Mouse (Mus musculus): ENCODE results near the gene Metrn. TPM values are rescaled to one million over a fixed set of nuclear protein-coding genes. Genes with fewer than 3 reads are reported as not detected.

The Metrn gene
- polyA plus RNA-seq, 1 experiment = 33.5 TPM

DNA sequence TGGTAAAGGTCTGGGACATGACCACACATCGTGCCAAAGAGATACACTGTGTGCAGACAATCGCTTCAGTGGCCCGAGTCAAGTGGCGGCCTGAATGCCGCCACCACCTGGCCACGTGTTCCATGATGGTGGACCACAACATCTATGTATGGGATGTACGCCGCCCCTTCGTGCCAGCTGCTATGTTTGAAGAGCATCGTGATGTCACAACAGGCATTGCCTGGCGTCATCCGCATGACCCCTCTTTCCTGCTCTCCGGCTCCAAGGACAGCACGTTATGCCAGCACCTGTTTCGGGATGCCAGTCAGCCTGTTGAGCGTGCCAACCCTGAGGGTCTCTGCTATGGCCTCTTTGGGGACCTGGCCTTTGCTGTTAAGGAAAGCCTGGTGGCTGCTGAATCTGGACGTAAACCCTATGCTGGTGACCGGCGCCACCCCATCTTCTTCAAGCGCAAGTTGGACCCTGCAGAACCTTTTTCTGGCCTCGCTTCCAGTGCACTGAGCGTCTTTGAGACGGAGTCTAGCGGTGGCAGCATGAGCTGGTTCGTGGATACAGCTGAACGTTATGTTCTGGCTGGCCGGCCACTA is 29.1 kb upstream of the Metrn start:
- H3K4me3 ChIP-seq (ENCODE audit: insufficient read depth, low read length) = no peak overlapping the region
- H3K27ac ChIP-seq (ENCODE audit: insufficient read depth, low read length) = no peak overlapping the region
- peaks cover 5% of the 10 kb centered on the region; the same call in 1 of the 2 replicates for H3K4me1 ChIP-seq (ENCODE audit: control insufficient read depth, insufficient read depth, low read length)
- TF ChIP-seq CTCF (IDR thresholded peaks at IDR 0.05; ENCODE audit: borderline replicate concordance, insufficient read depth, low read length) (no peak), POLR2A (IDR thresholded peaks at IDR 0.05; ENCODE audit: low read depth, low read length) (no peak)

DNA sequence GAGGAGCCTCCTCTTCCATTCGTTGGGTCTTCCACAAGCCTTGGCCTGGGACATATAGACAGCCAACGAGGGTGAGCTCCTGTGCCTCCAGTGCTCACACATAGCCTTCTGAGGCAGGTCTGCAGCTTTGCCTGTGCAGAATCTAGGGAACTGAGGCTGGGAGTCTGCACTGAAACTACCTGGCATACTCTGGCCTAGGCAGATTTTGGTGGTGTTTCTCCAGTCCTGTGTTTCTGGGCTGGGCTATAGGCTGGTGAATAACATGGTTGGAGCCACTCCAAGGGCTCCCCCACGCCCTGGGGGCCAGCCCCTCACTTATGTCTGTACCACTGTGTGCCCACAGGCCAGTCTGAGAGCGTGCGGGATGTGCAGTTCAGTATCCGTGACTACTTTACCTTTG is 28.4 kb upstream of the Metrn start:
- Histone ChIP-seq H3K4me1 (ENCODE audit: control insufficient read depth, insufficient read depth, low read length) (peaks cover 5% of the 10 kb centered on the region; the same call in 1 of the 2 replicates), H3K27ac (ENCODE audit: insufficient read depth, low read length) (no peak overlapping the region), H3K4me3 (ENCODE audit: insufficient read depth, low read length) (no peak overlapping the region)
- TF ChIP-seq CTCF (IDR thresholded peaks at IDR 0.05; ENCODE audit: borderline replicate concordance, insufficient read depth, low read length) = no peak
- no peak for TF ChIP-seq POLR2A (IDR thresholded peaks at IDR 0.05; ENCODE audit: low read depth, low read length)

DNA sequence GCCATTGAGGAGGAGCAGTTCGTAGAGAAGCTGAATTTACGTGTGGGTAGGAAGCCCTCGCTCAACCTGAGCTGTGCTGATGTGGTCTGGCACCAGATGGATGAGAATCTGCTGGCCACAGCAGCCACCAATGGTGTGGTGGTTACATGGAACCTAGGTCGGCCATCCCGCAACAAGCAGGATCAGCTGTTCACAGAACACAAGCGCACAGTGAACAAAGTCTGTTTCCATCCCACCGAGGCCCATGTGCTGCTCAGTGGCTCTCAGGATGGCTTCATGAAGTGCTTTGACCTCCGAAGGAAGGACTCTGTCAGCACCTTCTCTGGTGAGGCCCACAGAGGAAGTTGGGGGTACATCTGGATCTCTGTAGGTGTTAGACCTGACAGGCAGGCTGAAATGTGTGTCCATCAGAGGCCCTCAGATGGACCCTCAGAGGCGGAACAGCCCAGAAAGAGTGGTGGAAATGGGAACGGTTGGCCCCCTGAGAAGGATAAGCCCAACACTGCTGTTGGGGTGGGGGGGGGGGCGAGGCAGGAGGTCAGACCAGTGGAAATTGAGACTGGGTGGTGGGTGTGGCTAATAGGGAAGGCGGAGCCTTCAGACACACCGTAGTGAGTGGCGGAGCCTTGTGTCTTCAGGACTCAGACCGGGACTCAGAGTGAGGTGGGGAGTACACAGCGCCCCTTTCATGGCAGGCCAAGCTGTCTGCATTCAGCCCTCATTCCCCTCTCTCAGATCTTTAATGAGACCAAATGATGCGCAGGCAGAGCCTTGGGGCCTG is 27.6 kb upstream of the Metrn start:
- Histone ChIP-seq H3K4me1 (ENCODE audit: control insufficient read depth, insufficient read depth, low read length) (peaks cover 5% of the 10 kb centered on the region; the same call in 1 of the 2 replicates), H3K4me3 (ENCODE audit: insufficient read depth, low read length) (peak overlapping the region; percentile 82), H3K27ac (ENCODE audit: insufficient read depth, low read length) (no peak overlapping the region)
- no peak for TF ChIP-seq CTCF (IDR thresholded peaks at IDR 0.05; ENCODE audit: borderline replicate concordance, insufficient read depth, low read length)
- no peak for TF ChIP-seq POLR2A (IDR thresholded peaks at IDR 0.05; ENCODE audit: low read depth, low read length)

DNA sequence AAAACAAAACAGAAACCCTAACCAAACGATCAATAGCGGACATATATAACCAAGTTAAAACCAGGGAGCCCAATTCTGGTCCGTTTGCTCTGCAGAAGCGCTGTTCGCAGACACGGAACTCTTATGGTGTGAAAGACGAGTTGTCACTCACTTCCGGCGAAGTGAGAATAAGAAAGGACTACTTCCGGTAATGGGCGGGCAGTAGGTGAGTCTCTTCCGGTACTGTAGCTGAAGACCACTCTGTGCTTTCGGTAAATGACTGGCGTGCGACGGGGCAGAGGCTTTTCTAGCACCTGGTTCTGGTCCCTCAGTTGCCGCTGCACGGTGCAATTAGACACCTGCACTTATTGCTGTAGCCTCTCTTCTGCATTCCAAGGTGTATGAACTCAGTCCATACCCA is 26.5 kb upstream of the Metrn start, which contains the start of gene Wdr24:
Wdr24 (plus strand) TSS at position 176 of the 400 bp plus-strand sequence.
- Histone ChIP-seq H3K4me1 (ENCODE audit: control insufficient read depth, insufficient read depth, low read length) (peaks cover 5% of the 10 kb centered on the region; the same call in 1 of the 2 replicates), H3K27ac (ENCODE audit: insufficient read depth, low read length) (no peak within 1 kb of the TSS), H3K4me3 (ENCODE audit: insufficient read depth, low read length) (peak within 1 kb of the TSS; percentile 82)
- TF ChIP-seq POLR2A (IDR thresholded peaks at IDR 0.05; ENCODE audit: low read depth, low read length) (peak; percentile 71), CTCF (IDR thresholded peaks at IDR 0.05; ENCODE audit: borderline replicate concordance, insufficient read depth, low read length) (no peak)

DNA sequence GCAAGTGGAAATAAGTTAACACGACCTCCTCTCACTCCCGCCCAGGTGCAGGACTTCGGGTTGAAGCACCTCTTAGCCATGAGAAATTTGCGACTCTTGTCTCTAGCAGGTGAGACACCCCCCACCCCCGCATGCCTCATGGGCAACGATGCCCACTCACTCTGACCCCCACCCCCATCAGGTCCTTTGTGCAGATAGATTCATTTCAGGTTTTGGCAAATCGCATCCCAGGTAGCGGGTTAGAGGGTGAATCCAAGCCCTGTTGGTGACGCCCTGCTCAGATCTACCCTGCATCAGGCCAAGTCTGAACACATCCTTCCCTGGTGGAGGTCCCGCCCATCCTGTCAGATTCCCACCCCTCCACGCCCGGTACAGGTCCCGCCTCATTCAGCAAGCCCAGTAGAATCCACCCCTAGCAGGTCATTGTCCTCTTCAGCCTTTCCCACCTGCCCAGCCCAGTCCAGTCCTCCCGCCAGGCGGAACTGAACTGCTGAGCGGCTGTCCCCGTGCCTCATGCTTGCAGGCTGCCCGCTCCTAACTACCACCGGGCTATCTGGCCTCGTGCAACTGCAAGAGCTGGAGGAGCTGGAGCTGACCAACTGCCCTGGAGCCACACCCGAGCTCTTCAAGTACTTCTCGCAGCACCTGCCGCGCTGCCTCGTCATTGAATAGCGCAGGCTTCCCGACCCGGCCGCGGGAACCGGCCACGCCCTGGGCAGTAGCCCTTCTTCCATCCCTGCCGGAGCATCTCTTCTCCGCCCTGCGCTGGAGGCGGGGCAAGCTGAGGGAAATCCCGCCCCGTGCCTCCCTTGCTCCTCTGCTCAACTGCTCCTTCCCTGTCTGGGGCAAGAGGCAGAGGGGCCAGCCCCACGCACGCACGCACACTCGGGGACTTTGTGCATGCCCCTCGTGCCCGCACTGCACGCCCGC is 22.2 kb upstream of the Metrn start:
- Histone ChIP-seq H3K4me3 (ENCODE audit: insufficient read depth, low read length) (no peak overlapping the region), H3K4me1 (ENCODE audit: control insufficient read depth, insufficient read depth, low read length) (peaks cover 1% of the 10 kb centered on the region; the same call in 1 of the 2 replicates), H3K27ac (ENCODE audit: insufficient read depth, low read length) (no peak overlapping the region)
- TF ChIP-seq POLR2A (IDR thresholded peaks at IDR 0.05; ENCODE audit: low read depth, low read length) (no peak), CTCF (IDR thresholded peaks at IDR 0.05; ENCODE audit: borderline replicate concordance, insufficient read depth, low read length) (no peak)

DNA sequence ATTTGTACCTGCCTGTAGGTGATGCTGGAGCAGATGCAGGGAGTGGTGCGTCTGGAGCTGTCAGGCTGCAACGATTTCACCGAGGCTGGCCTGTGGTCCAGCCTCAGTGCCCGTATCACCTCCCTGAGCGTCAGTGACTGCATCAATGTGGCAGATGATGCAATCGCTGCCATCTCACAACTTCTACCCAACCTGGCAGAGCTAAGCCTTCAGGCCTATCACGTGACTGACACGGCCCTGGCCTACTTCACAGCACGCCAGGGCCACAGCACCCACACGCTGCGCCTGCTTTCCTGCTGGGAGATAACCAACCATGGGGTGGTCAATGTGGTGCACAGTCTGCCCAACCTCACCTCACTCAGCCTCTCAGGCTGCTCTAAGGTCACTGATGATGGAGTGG is 20.7 kb upstream of the Metrn start:
- H3K4me3 ChIP-seq (ENCODE audit: insufficient read depth, low read length) = no peak overlapping the region
- TF ChIP-seq POLR2A (IDR thresholded peaks at IDR 0.05; ENCODE audit: low read depth, low read length) (no peak), CTCF (IDR thresholded peaks at IDR 0.05; ENCODE audit: borderline replicate concordance, insufficient read depth, low read length) (no peak)
- H3K4me1 ChIP-seq (ENCODE audit: control insufficient read depth, insufficient read depth, low read length) = no peaks in the 10 kb centered on the region
- no peak overlapping the region for H3K27ac ChIP-seq (ENCODE audit: insufficient read depth, low read length)

DNA sequence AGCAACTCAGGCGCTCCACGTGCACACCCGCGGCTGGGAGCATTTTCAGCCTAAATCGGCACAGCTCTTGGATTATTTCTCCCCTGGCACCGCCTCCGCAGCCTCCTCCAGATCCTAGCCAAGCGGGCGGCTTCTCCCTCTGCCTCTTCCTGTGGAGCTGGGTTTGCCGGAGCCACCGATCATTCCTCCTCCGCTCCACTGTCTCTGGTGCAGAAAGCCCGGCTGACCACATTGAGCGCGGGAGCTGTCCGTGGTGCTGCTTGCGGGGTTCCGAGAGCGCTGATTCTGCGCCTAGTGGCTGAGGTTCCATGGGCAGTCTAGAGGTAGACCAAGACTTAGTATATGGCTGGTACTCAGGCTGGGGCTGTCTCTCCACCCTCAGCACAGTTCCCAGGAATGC is 16.5 kb upstream of the Metrn start:
- no peaks in the 10 kb centered on the region for H3K4me1 ChIP-seq (ENCODE audit: control insufficient read depth, insufficient read depth, low read length)
- no peak overlapping the region for H3K4me3 ChIP-seq (ENCODE audit: insufficient read depth, low read length)
- no peak for TF ChIP-seq POLR2A (IDR thresholded peaks at IDR 0.05; ENCODE audit: low read depth, low read length)
- TF ChIP-seq CTCF (IDR thresholded peaks at IDR 0.05; ENCODE audit: borderline replicate concordance, insufficient read depth, low read length) = peak; percentile 56; the same call in 1 of the 2 replicates
- H3K27ac ChIP-seq (ENCODE audit: insufficient read depth, low read length) = no peak overlapping the region

DNA sequence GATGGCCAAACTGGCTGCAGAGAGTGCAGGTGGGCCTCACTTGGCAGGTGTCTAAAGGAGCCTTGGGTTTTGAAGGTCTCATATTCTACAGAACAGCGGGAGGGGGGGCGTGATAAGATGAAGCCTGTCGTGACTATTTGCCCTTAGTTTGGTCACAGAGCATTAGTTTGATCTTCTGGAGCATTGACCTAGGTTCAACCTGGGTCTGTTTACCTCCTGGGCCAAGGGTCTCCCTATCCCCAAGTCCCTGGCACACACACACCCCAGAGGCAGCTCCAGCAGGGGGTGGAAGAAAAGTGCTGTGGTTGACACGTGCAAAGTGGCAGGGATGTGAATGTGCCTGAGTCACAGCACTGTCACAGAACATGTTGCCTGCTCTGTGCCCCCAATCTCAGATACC is 14.0 kb upstream of the Metrn start:
- 0 out of 2 replicates have a peak, but pooled peaks cover 3% of the 10 kb centered on the region for H3K4me1 ChIP-seq (ENCODE audit: control insufficient read depth, insufficient read depth, low read length)

DNA sequence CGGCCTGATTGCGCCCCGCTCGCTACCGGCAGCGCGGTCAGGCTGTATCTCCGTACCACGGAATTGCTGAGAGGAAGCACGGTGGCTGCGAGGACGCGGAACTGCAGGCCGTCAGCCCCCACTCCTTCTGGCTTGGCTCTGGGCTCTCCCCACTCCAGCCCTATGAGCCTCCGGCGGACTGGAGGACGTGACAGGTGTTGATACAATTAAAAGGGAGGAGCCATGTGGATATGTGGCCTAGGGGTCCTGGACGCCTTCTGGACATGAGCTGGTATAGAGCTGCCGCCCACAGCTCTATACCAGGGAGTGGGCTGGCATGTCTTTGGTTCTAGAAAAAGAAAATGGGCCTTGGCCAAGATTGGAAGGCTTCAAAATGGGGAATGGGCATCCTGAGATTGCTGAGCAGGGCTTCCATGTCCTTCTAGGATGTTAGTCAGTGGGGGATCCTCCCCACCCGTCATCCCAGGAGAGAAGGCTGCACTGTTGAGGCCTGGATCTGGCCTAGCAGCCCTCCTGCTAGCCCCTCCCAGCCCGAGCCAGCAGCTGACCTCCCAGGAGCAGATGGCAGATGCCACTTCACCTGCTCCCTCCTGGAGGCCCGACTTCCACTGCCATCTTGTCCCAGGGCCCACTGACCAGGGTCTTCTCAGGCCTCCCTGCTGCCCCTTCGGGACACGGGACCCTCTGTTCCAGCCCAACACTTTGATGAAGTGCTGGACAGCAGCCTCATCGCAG is 12.8 kb upstream of the Metrn start:
- Histone ChIP-seq H3K4me3 (ENCODE audit: insufficient read depth, low read length) (peak overlapping the region; percentile 68), H3K27ac (ENCODE audit: insufficient read depth, low read length) (no peak overlapping the region), H3K4me1 (ENCODE audit: control insufficient read depth, insufficient read depth, low read length) (0 out of 2 replicates have a peak, but pooled peaks cover 3% of the 10 kb centered on the region)
- TF ChIP-seq CTCF (IDR thresholded peaks at IDR 0.05; ENCODE audit: borderline replicate concordance, insufficient read depth, low read length) (no peak), POLR2A (IDR thresholded peaks at IDR 0.05; ENCODE audit: low read depth, low read length) (no peak)

More for the DNA sequence above, 14.0 kb upstream of the Metrn start:
- H3K4me3 ChIP-seq (ENCODE audit: insufficient read depth, low read length) = no peak overlapping the region
- no peak overlapping the region for H3K27ac ChIP-seq (ENCODE audit: insufficient read depth, low read length)
- TF ChIP-seq CTCF (IDR thresholded peaks at IDR 0.05; ENCODE audit: borderline replicate concordance, insufficient read depth, low read length) = no peak
- no peak for TF ChIP-seq POLR2A (IDR thresholded peaks at IDR 0.05; ENCODE audit: low read depth, low read length)

All from embryonic fibroblast, embryonic 13.5 days (primary cell).